18 mouse cellular contexts compared by ENCODE assay signal in the genomic region with DNA sequence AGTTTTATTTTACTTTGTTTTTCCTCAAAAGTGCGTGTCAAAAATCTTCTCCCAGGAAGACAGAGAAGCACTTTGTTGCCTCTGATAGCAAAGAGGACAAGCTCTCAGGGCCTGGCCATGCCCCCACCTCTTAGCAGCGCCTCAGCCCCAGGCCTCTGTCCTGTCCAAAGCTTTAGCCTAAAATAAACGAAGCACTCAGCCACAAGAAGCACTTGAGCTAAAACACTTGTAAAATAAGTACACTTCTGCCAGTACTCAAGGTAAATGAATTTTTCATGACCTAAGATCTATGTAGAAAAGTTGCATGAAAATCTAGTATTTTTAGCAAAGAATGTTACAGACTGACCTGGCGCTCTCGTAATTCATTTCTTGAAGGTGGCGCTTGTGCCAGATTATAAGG.
"Had no signal": no experiment of that assay in that cellular context is flagged by ENCODE, and none has a peak within 500 bp of the region (broad histone marks: within the 10 kb centered on the region; RNA-seq: fewer than 3 reads in every experiment).

No protein-coding gene starts in this region.

- DNase-seq: kidney, adult 11 months; kidney, adult 8-10 months; kidney, postnatal 10 days; kidney, postnatal 36 days; layer of hippocampus, adult 9-11 months; liver; midbrain, embryonic 14.5 days; thymus, adult 2 months; thymus, postnatal 14 days; thymus, postnatal 4 days had no signal

- H3K27ac ChIP-seq: intestine, embryonic 15.5 days; kidney, embryonic 15.5 days; limb, embryonic 10.5 days; limb, embryonic 13.5 days; liver, embryonic 12.5 days; liver, embryonic 15.5 days; stomach, postnatal 0 days had no signal

- H3K9me3 ChIP-seq: intestine, embryonic 15.5 days; kidney, embryonic 15.5 days; limb, embryonic 10.5 days; limb, embryonic 13.5 days; liver, embryonic 12.5 days; liver, embryonic 15.5 days had no signal

- H3K4me2 ChIP-seq: intestine, embryonic 15.5 days; kidney, embryonic 15.5 days; limb, embryonic 13.5 days; liver, embryonic 12.5 days; liver, embryonic 15.5 days; midbrain, embryonic 11.5 days had no signal

- H3K9ac ChIP-seq: intestine, embryonic 15.5 days; kidney, embryonic 15.5 days; limb, embryonic 13.5 days; liver, embryonic 12.5 days; liver, embryonic 15.5 days had no signal

- H3K4me3 ChIP-seq: intestine, embryonic 15.5 days; kidney, embryonic 15.5 days; limb, embryonic 10.5 days; limb, embryonic 13.5 days; liver, embryonic 12.5 days; liver, embryonic 15.5 days had no signal

- H3K4me1 ChIP-seq: intestine, embryonic 15.5 days; kidney, embryonic 15.5 days; limb, embryonic 10.5 days; limb, embryonic 13.5 days; liver, embryonic 12.5 days; liver, embryonic 15.5 days had no signal

- ATAC-seq: intestine, embryonic 15.5 days; liver, embryonic 12.5 days had no signal

- H3K27me3 ChIP-seq: intestine, embryonic 15.5 days; kidney, embryonic 15.5 days; limb, embryonic 13.5 days; liver, embryonic 12.5 days; liver, embryonic 15.5 days had no signal

- H3K36me3 ChIP-seq: intestine, embryonic 15.5 days; kidney, embryonic 15.5 days; limb, embryonic 10.5 days; limb, embryonic 13.5 days; liver, embryonic 12.5 days; liver, embryonic 15.5 days had no signal
